Comparison of ENCODE assay signal across 9 mouse cellular contexts in genomic region chr2:33615843-33616344, GRCm38 (mm10). TPM values are rescaled to one million over a fixed set of nuclear protein-coding genes. Genes with fewer than 3 reads are reported as not detected.
A peak's percentile ranks its signal among the peaks of the same experiment; 100 is the strongest.
DNase-seq lines count a peak whose midpoint lies in the region; ATAC-seq and TF ChIP-seq lines count a peak whose summit lies in the region.
"Had no signal": no experiment of that assay in that cellular context is flagged by ENCODE, and none has a peak within 500 bp of the region (broad histone marks: within the 10 kb centered on the region; RNA-seq: fewer than 3 reads in every experiment).

No protein-coding gene starts in this region.

- TF ChIP-seq CTCF in brain, embryonic 14.5 days (IDR thresholded peaks at IDR 0.05; ENCODE audit: borderline replicate concordance, extremely low read depth, insufficient read depth, insufficient read length): no peak

- no peaks in the 10 kb centered on the region for H3K36me3 ChIP-seq in heart, embryonic 10.5 days
- H3K36me3 ChIP-seq in midbrain, embryonic 10.5 days: no peaks in the 10 kb centered on the region

- no peak for ATAC-seq in megakaryocyte, adult 5-6 weeks (ENCODE audit: poor library complexity, severe bottlenecking)

- peaks cover 54% of the 10 kb centered on the region for H3K4me1 ChIP-seq in heart, embryonic 10.5 days
- peaks cover 53% of the 10 kb centered on the region for H3K4me1 ChIP-seq in midbrain, embryonic 10.5 days

- peak overlapping the region; percentile 63 for H3K4me3 ChIP-seq in heart, embryonic 10.5 days
- H3K4me3 ChIP-seq in midbrain, embryonic 10.5 days: peak overlapping the region; percentile 57
- H3K4me3 ChIP-seq: myocyte had no signal

- no peak for TF ChIP-seq POLR2A in brain, embryonic 14.5 days (IDR thresholded peaks at IDR 0.05; ENCODE audit: borderline replicate concordance, extremely low read depth, insufficient read depth, insufficient read length, poor library complexity, severe bottlenecking)

- intact Hi-C loops in heart, postnatal 25 days (cut with DNase I): no loop called here

- 6% methylated on average over 17 of the region's 17 CpGs for WGBS in heart, embryonic 10.5 days
- 7% methylated on average over 17 of the region's 17 CpGs for WGBS in midbrain, embryonic 10.5 days

- no peak overlapping the region for H3K27ac ChIP-seq in heart, embryonic 10.5 days
- peak overlapping the region; percentile 60 for H3K27ac ChIP-seq in midbrain, embryonic 10.5 days (replicated peaks)

- DNase-seq in heart, embryonic 10.5 days (ENCODE audit: low spot score): no peak
- DNase-seq in heart, postnatal 25 days (ENCODE audit: low spot score): no peak
- DNase-seq in brain, embryonic 14.5 days (ENCODE audit: low read depth): peak; percentile 72
- DNase-seq in forelimb bud, embryonic 11.5 days (ENCODE audit: low read depth, low spot score): peak; percentile 48
- peak; percentile 25 for DNase-seq in midbrain, embryonic 10.5 days (ENCODE audit: low spot score)
- no peak for DNase-seq in testis, postnatal 14 days (ENCODE audit: low spot score)
- no peak for DNase-seq in right cerebral cortex, postnatal 10 days (ENCODE audit: low spot score in 2 of 2)

- no peaks in the 10 kb centered on the region for H3K9me3 ChIP-seq in heart, embryonic 10.5 days
- no peaks in the 10 kb centered on the region for H3K9me3 ChIP-seq in midbrain, embryonic 10.5 days (replicated peaks)

- peaks cover 99% of the 10 kb centered on the region for H3K27me3 ChIP-seq in heart, embryonic 10.5 days (ENCODE audit: insufficient read depth, poor library complexity, severe bottlenecking)
- peaks cover 100% of the 10 kb centered on the region for H3K27me3 ChIP-seq in midbrain, embryonic 10.5 days (ENCODE audit: low read depth, poor library complexity, severe bottlenecking)

RNA-seq across cellular contexts. Expression of gene Lmx1b, which starts 24.4 kb away (rescaled TPM):
- 0.11 and 0.83 TPM in 2 replicates for polyA plus RNA-seq in heart, embryonic 10.5 days (2016; fragmentation: Nextera tagmentation; extraction: Ambion mirVana)
- under 1 TPM; 0.17 to 0.21 TPM for total RNA-seq in heart, postnatal 25 days (2021)
- 2.9 and 16.0 TPM in 2 replicates for polyA plus RNA-seq in brain, embryonic 14.5 days (2012; rRNA removed)
- 2.7 and 3.1 TPM in 2 replicates for polyA plus RNA-seq in midbrain, embryonic 10.5 days (2016; fragmentation: Nextera tagmentation; extraction: Ambion mirVana)
- total RNA-seq in megakaryocyte, adult 5-6 weeks (2015): not detected in 2 replicates
- total RNA-seq in megakaryocyte, adult 5-6 weeks (2017): not detected in 2 replicates
- polyA plus RNA-seq: myocyte had no signal

Comparison
In these comparisons a context has a peak if more than half of its experiments do, and no peak if none do; other contexts are left out.
1. DNase-seq: peak in brain, embryonic 14.5 days (single experiment), forelimb bud, embryonic 11.5 days (single experiment) and midbrain, embryonic 10.5 days (single experiment); none in heart, embryonic 10.5 days (single experiment), heart, postnatal 25 days (single experiment), testis, postnatal 14 days (single experiment) and right cerebral cortex, postnatal 10 days (0 of 2).